Mouse (Mus musculus): Measurements from ENCODE around the gene Ggact. TPM values are rescaled to one million over a fixed set of nuclear protein-coding genes. Genes with fewer than 3 reads are reported as not detected.
A peak's percentile ranks its signal among the peaks of the same experiment; 100 is the strongest.

Ggact gene
- polyA plus RNA-seq (2014; fragmentation: Nextera tagmentation; extraction: Ambion mirVana), result 11.6 and 15.2 TPM in 2 replicates

- WGBS, result 75% methylated on average over 6 of the region's 6 CpGs
- 0 out of 2 replicates have a peak, but pooled peaks cover 8% of the 10 kb centered on the region for H3K4me1 ChIP-seq (ENCODE audit: control insufficient read depth, insufficient read depth, low read length)
Observed at GRCm38 (mm10) chr14:122913657-122914056, at the start of gene Ggact. Gene Ggact, minus strand, starts transcription at chr14:122913757.

GRCm38 (mm10) chr14:122957941-122958340 lies 44.4 kb upstream of the Ggact start:
- Histone ChIP-seq H3K4me1 (ENCODE audit: control insufficient read depth, insufficient read depth, low read length) (no peaks in the 10 kb centered on the region), H3K27ac (replicated peaks; ENCODE audit: low read depth, low read length) (no peak overlapping the region), H3K9ac (ENCODE audit: low read depth, low read length) (no peak overlapping the region), H3K27me3 (replicated peaks; ENCODE audit: control insufficient read depth, insufficient read depth, low read length) (no peaks in the 10 kb centered on the region), H3K36me3 (ENCODE audit: control insufficient read depth, insufficient read depth, low read length) (peaks cover 30% of the 10 kb centered on the region), H3K4me3 (ENCODE audit: low read depth, low read length) (no peak overlapping the region), H3K4me2 (ENCODE audit: low read depth, low read length) (no peak overlapping the region), H3K9me3 (ENCODE audit: control insufficient read depth, low read length) (no peaks in the 10 kb centered on the region)
- ATAC-seq (ENCODE audit: low read depth) (peak; percentile 85; the same call in 1 of the 2 replicates), DNase-seq (ENCODE audit: low spot score) (peak; percentile 37)
- 83% methylated on average over 8 of the region's 8 CpGs for WGBS

More at GRCm38 (mm10) chr14:122913657-122914056, at the start of gene Ggact:
- no peak for ATAC-seq (ENCODE audit: low read depth)
- H3K27ac ChIP-seq (replicated peaks; ENCODE audit: low read depth, low read length), result no peak within 1 kb of the TSS
- peaks cover 12% of the 10 kb centered on the region; the same call in 1 of the 2 replicates for H3K36me3 ChIP-seq (ENCODE audit: control insufficient read depth, insufficient read depth, low read length)
- DNase-seq (ENCODE audit: low spot score), result no peak
- H3K4me2 ChIP-seq (ENCODE audit: low read depth, low read length), result peak within 1 kb of the TSS; percentile 89
- H3K4me3 ChIP-seq (ENCODE audit: low read depth, low read length), result peak within 1 kb of the TSS; percentile 71
- H3K9me3 ChIP-seq (ENCODE audit: control insufficient read depth, low read length), result peaks cover under 1% of the 10 kb centered on the region; the same call in 1 of the 2 replicates
- no peaks in the 10 kb centered on the region for H3K27me3 ChIP-seq (replicated peaks; ENCODE audit: control insufficient read depth, insufficient read depth, low read length)
- H3K9ac ChIP-seq (ENCODE audit: low read depth, low read length), result peak within 1 kb of the TSS; percentile 76

GRCm38 (mm10) chr14:122953331-122953730 lies 39.8 kb upstream of the Ggact start:
- Histone ChIP-seq H3K9ac (ENCODE audit: low read depth, low read length) (no peak overlapping the region), H3K27me3 (replicated peaks; ENCODE audit: control insufficient read depth, insufficient read depth, low read length) (no peaks in the 10 kb centered on the region), H3K36me3 (ENCODE audit: control insufficient read depth, insufficient read depth, low read length) (peaks cover 10% of the 10 kb centered on the region), H3K9me3 (ENCODE audit: control insufficient read depth, low read length) (no peaks in the 10 kb centered on the region), H3K4me1 (ENCODE audit: control insufficient read depth, insufficient read depth, low read length) (no peaks in the 10 kb centered on the region), H3K27ac (replicated peaks; ENCODE audit: low read depth, low read length) (no peak overlapping the region), H3K4me2 (ENCODE audit: low read depth, low read length) (no peak overlapping the region), H3K4me3 (ENCODE audit: low read depth, low read length) (no peak overlapping the region)
- ATAC-seq (ENCODE audit: low read depth), result peak; percentile 80
- 24% methylated on average over 1 of the region's 1 CpGs for WGBS
- peak; percentile 75 for DNase-seq (ENCODE audit: low spot score)

GRCm38 (mm10) chr14:122952556-122952955 lies 39.0 kb upstream of the Ggact start:
- ATAC-seq (ENCODE audit: low read depth) (no peak), DNase-seq (ENCODE audit: low spot score) (no peak)
- Histone ChIP-seq H3K4me2 (ENCODE audit: low read depth, low read length) (no peak overlapping the region), H3K36me3 (ENCODE audit: control insufficient read depth, insufficient read depth, low read length) (peaks cover 14% of the 10 kb centered on the region), H3K27me3 (replicated peaks; ENCODE audit: control insufficient read depth, insufficient read depth, low read length) (no peaks in the 10 kb centered on the region), H3K4me1 (ENCODE audit: control insufficient read depth, insufficient read depth, low read length) (no peaks in the 10 kb centered on the region), H3K4me3 (ENCODE audit: low read depth, low read length) (no peak overlapping the region), H3K9ac (ENCODE audit: low read depth, low read length) (no peak overlapping the region), H3K27ac (replicated peaks; ENCODE audit: low read depth, low read length) (no peak overlapping the region), H3K9me3 (ENCODE audit: control insufficient read depth, low read length) (no peaks in the 10 kb centered on the region)
- 73% methylated on average over 1 of the region's 1 CpGs for WGBS

- WGBS, result 69% methylated on average over 6 of the region's 6 CpGs
- no peaks in the 10 kb centered on the region for H3K27me3 ChIP-seq (replicated peaks; ENCODE audit: control insufficient read depth, insufficient read depth, low read length)
- ATAC-seq (ENCODE audit: low read depth), result no peak
Observed at GRCm38 (mm10) chr14:122951676-122952445, 38.3 kb upstream of the Ggact start.

GRCm38 (mm10) chr14:122950915-122951314 lies 37.4 kb upstream of the Ggact start:
- Histone ChIP-seq H3K9me3 (ENCODE audit: control insufficient read depth, low read length) (no peaks in the 10 kb centered on the region), H3K27me3 (replicated peaks; ENCODE audit: control insufficient read depth, insufficient read depth, low read length) (no peaks in the 10 kb centered on the region), H3K27ac (replicated peaks; ENCODE audit: low read depth, low read length) (no peak overlapping the region), H3K4me3 (ENCODE audit: low read depth, low read length) (no peak overlapping the region), H3K4me2 (ENCODE audit: low read depth, low read length) (no peak overlapping the region), H3K36me3 (ENCODE audit: control insufficient read depth, insufficient read depth, low read length) (peaks cover 21% of the 10 kb centered on the region), H3K4me1 (ENCODE audit: control insufficient read depth, insufficient read depth, low read length) (no peaks in the 10 kb centered on the region), H3K9ac (ENCODE audit: low read depth, low read length) (no peak overlapping the region)
- 83% methylated on average over 1 of the region's 1 CpGs for WGBS
- DNase-seq (ENCODE audit: low spot score) (no peak), ATAC-seq (ENCODE audit: low read depth) (no peak)

More at GRCm38 (mm10) chr14:122951676-122952445, 38.3 kb upstream of the Ggact start:
- Histone ChIP-seq H3K9me3 (ENCODE audit: control insufficient read depth, low read length) (no peaks in the 10 kb centered on the region), H3K4me1 (ENCODE audit: control insufficient read depth, insufficient read depth, low read length) (no peaks in the 10 kb centered on the region), H3K27ac (replicated peaks; ENCODE audit: low read depth, low read length) (no peak overlapping the region), H3K4me2 (ENCODE audit: low read depth, low read length) (no peak overlapping the region), H3K36me3 (ENCODE audit: control insufficient read depth, insufficient read depth, low read length) (peaks cover 18% of the 10 kb centered on the region), H3K9ac (ENCODE audit: low read depth, low read length) (no peak overlapping the region), H3K4me3 (ENCODE audit: low read depth, low read length) (no peak overlapping the region)
- no peak for DNase-seq (ENCODE audit: low spot score)

GRCm38 (mm10) chr14:122943475-122943853 lies 29.9 kb upstream of the Ggact start:
- Histone ChIP-seq H3K9me3 (ENCODE audit: control insufficient read depth, low read length) (no peaks in the 10 kb centered on the region), H3K9ac (ENCODE audit: low read depth, low read length) (no peak overlapping the region), H3K36me3 (ENCODE audit: control insufficient read depth, insufficient read depth, low read length) (peaks cover 64% of the 10 kb centered on the region), H3K4me1 (ENCODE audit: control insufficient read depth, insufficient read depth, low read length) (no peaks in the 10 kb centered on the region), H3K4me2 (ENCODE audit: low read depth, low read length) (no peak overlapping the region), H3K4me3 (ENCODE audit: low read depth, low read length) (no peak overlapping the region), H3K27me3 (replicated peaks; ENCODE audit: control insufficient read depth, insufficient read depth, low read length) (no peaks in the 10 kb centered on the region), H3K27ac (replicated peaks; ENCODE audit: low read depth, low read length) (no peak overlapping the region)
- ATAC-seq (ENCODE audit: low read depth) (no peak), DNase-seq (ENCODE audit: low spot score) (no peak)
- WGBS, result 95% methylated on average over 3 of the region's 3 CpGs

- no peak for ATAC-seq (ENCODE audit: low read depth)
- WGBS, result 69% methylated on average over 4 of the region's 4 CpGs
- DNase-seq (ENCODE audit: low spot score), result peak; percentile 23
Observed at GRCm38 (mm10) chr14:122942757-122943474, 29.4 kb upstream of the Ggact start.

More at GRCm38 (mm10) chr14:122942757-122943474, 29.4 kb upstream of the Ggact start:
- H3K9me3 ChIP-seq (ENCODE audit: control insufficient read depth, low read length), result no peaks in the 10 kb centered on the region
- no peak overlapping the region for H3K4me3 ChIP-seq (ENCODE audit: low read depth, low read length)
- H3K27me3 ChIP-seq (replicated peaks; ENCODE audit: control insufficient read depth, insufficient read depth, low read length), result no peaks in the 10 kb centered on the region
- H3K36me3 ChIP-seq (ENCODE audit: control insufficient read depth, insufficient read depth, low read length), result peaks cover 63% of the 10 kb centered on the region
- no peak overlapping the region for H3K27ac ChIP-seq (replicated peaks; ENCODE audit: low read depth, low read length)
- no peak overlapping the region for H3K4me2 ChIP-seq (ENCODE audit: low read depth, low read length)
- no peak overlapping the region for H3K9ac ChIP-seq (ENCODE audit: low read depth, low read length)
- H3K4me1 ChIP-seq (ENCODE audit: control insufficient read depth, insufficient read depth, low read length), result no peaks in the 10 kb centered on the region
